Mouse (Mus musculus): Measurements from ENCODE around the gene Kcnj5.

GRCm38 (mm10) chr9:32340831-32341230, 3.3 kb downstream of the Kcnj5 start:
- TF ChIP-seq POLR2A (IDR thresholded peaks at IDR 0.05; ENCODE audit: control insufficient read depth, low read depth, low read length), result no peak
- no peak for TF ChIP-seq CTCF (IDR thresholded peaks at IDR 0.05; ENCODE audit: control insufficient read depth, insufficient read depth, insufficient replicate concordance, low read depth, low read length)
